Mouse (Mus musculus) ES-CJ7 (cell line): ENCODE data around the gene Krt26.

Source experiments
- DNase-seq: peaks from one replicate; pipeline ENCODE4 v3.0.0; 2011; ENCODE audit warnings: low read depth, low spot score

The Krt26 gene

GRCm38 (mm10) chr11:99337866-99338265 lies at the start of gene Krt26:
TSS of gene Krt26 (minus strand) at chr11:99337966.
- DNase-seq, result no peak

- peak; percentile 82 for DNase-seq
Observed at GRCm38 (mm10) chr11:99385813-99386721, 48.3 kb upstream of the Krt26 start.

- peak; percentile 79 for DNase-seq
Observed at GRCm38 (mm10) chr11:99379568-99379967, 41.8 kb upstream of the Krt26 start.

- DNase-seq, result no peak
Observed at GRCm38 (mm10) chr11:99374803-99375202, 37.0 kb upstream of the Krt26 start, which contains the start of gene Krt28. TSS of gene Krt28 (minus strand) at chr11:99374903.

GRCm38 (mm10) chr11:99369853-99370451 lies 32.2 kb upstream of the Krt26 start:
- no peak for DNase-seq

GRCm38 (mm10) chr11:99369229-99369628 lies 31.5 kb upstream of the Krt26 start:
- DNase-seq, result peak; percentile 78

GRCm38 (mm10) chr11:99366791-99367190 lies 29.0 kb upstream of the Krt26 start:
- DNase-seq, result peak; percentile 69

- DNase-seq, result peak; percentile 83
Observed at GRCm38 (mm10) chr11:99364412-99364811, 26.6 kb upstream of the Krt26 start.

- no peak for DNase-seq
Observed at GRCm38 (mm10) chr11:99361423-99361822, 23.7 kb upstream of the Krt26 start.

GRCm38 (mm10) chr11:99351004-99351403 lies 13.2 kb upstream of the Krt26 start, which contains the start of gene Krt27:
TSS of gene Krt27 (minus strand) at chr11:99351104.
- DNase-seq, result no peak

GRCm38 (mm10) chr11:99339299-99339847 lies 1.6 kb upstream of the Krt26 start:
- no peak for DNase-seq

- no peak for DNase-seq
Observed at GRCm38 (mm10) chr11:99333426-99333825, 4.3 kb downstream of the Krt26 start.

- DNase-seq, result no peak
Observed at GRCm38 (mm10) chr11:99329655-99330054, 8.1 kb downstream of the Krt26 start.

- no peak for DNase-seq
Observed at GRCm38 (mm10) chr11:99322851-99323250, 14.9 kb downstream of the Krt26 start, which contains the start of gene Krt25. TSS of gene Krt25 (minus strand) at chr11:99322951.

- DNase-seq, result no peak
Observed at GRCm38 (mm10) chr11:99321094-99321493, 16.7 kb downstream of the Krt26 start.

GRCm38 (mm10) chr11:99319127-99319526 lies 18.6 kb downstream of the Krt26 start:
- DNase-seq, result no peak

- no peak for DNase-seq
Observed at GRCm38 (mm10) chr11:99316543-99316942, 21.2 kb downstream of the Krt26 start.

- DNase-seq, result no peak
Observed at GRCm38 (mm10) chr11:99314594-99314993, 23.2 kb downstream of the Krt26 start.

- peak; percentile 67 for DNase-seq
Observed at GRCm38 (mm10) chr11:99310882-99311281, 26.9 kb downstream of the Krt26 start.

GRCm38 (mm10) chr11:99307579-99307978 lies 30.2 kb downstream of the Krt26 start:
- DNase-seq, result peak; percentile 82

- no peak for DNase-seq
Observed at GRCm38 (mm10) chr11:99295039-99295438, 42.7 kb downstream of the Krt26 start.

- peak; percentile 76 for DNase-seq
Observed at GRCm38 (mm10) chr11:99292846-99293245, 44.9 kb downstream of the Krt26 start.
